Mouse (Mus musculus): ENCODE results near the gene Coro1a. TPM values are rescaled to one million over a fixed set of nuclear protein-coding genes. Genes with fewer than 3 reads are reported as not detected.

Gene Coro1a
- polyA plus RNA-seq, 1 experiment from 2014 or later: 65.3 TPM

DNA sequence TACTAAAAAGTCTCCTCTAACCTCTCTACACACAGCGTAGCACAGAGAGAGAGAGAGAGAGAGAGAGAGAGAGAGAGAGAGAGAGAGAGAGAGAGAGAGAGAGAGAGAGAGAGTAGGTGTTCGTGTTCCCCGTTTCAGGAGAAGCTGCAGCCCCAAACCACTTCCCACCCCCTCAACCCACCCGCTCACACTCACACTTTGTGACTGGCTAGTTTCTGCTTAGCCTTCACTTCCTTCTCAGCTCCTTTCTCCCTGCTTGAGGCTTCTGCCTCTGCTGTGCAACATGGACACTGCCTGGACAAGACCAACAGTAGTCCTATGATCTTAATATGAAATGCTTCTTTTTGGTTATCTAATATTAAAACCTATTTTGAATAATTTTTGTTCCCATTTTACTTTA is 2.7 kb upstream of the Coro1a start:
- Histone ChIP-seq H3K36me3 (ENCODE audit: insufficient read depth, low read length) (no peaks in the 10 kb centered on the region), H3K27me3 (replicated peaks; ENCODE audit: insufficient read depth, low read length) (no peaks in the 10 kb centered on the region), H3K4me1 (ENCODE audit: insufficient read depth, low read depth, low read length) (no peaks in the 10 kb centered on the region; the same call in 1 of the 2 replicates), H3K9ac (replicated peaks; ENCODE audit: low read depth) (no peak overlapping the region), H3K9me3 (ENCODE audit: low read length) (no peaks in the 10 kb centered on the region), H3K27ac (ENCODE audit: low read length) (no peak overlapping the region), H3K4me2 (replicated peaks; ENCODE audit: low read depth, low read length) (no peak overlapping the region), H3K4me3 (ENCODE audit: low read depth, low read length) (no peak overlapping the region)
- TF ChIP-seq EP300 (IDR thresholded peaks at IDR 0.05) (no peak), CTCF (IDR thresholded peaks at IDR 0.05) (no peak)
- DNase-seq (ENCODE audit: low spot score) (no peak), ATAC-seq (no peak)
- 60% methylated on average over 4 of the region's 4 CpGs for WGBS

- TF ChIP-seq CTCF (IDR thresholded peaks at IDR 0.05) (no peak), EP300 (IDR thresholded peaks at IDR 0.05) (no peak)
- Histone ChIP-seq H3K4me3 (ENCODE audit: low read depth, low read length) (no peak overlapping the region), H3K9me3 (ENCODE audit: low read length) (no peaks in the 10 kb centered on the region), H3K9ac (replicated peaks; ENCODE audit: low read depth) (no peak overlapping the region), H3K27ac (ENCODE audit: low read length) (no peak overlapping the region), H3K27me3 (replicated peaks; ENCODE audit: insufficient read depth, low read length) (0 out of 2 replicates have a peak, but pooled peaks cover 10% of the 10 kb centered on the region), H3K36me3 (ENCODE audit: insufficient read depth, low read length) (no peaks in the 10 kb centered on the region), H3K4me1 (ENCODE audit: insufficient read depth, low read depth, low read length) (peaks cover 4% of the 10 kb centered on the region), H3K4me2 (replicated peaks; ENCODE audit: low read depth, low read length) (no peak overlapping the region)
- no peak for ATAC-seq
- no peak for DNase-seq (ENCODE audit: low spot score)
- WGBS: 76% methylated on average over 10 of the region's 10 CpGs
Observed at GRCm38 (mm10) chr7:126708175-126708952, 777 bp upstream of the Coro1a start.

- WGBS: 5% methylated on average over 38 of the region's 39 CpGs
- H3K27ac ChIP-seq (ENCODE audit: low read length): no peak overlapping the region
- H3K36me3 ChIP-seq (ENCODE audit: insufficient read depth, low read length): no peaks in the 10 kb centered on the region
- H3K9ac ChIP-seq (replicated peaks; ENCODE audit: low read depth): 0 out of 2 replicates have a peak overlapping the region, but pooled peaks have one; percentile 8
- H3K4me1 ChIP-seq (ENCODE audit: insufficient read depth, low read depth, low read length): peaks cover 4% of the 10 kb centered on the region
- peak overlapping the region; percentile 54 for H3K4me2 ChIP-seq (replicated peaks; ENCODE audit: low read depth, low read length)
- peak overlapping the region; percentile 28 for H3K4me3 ChIP-seq (ENCODE audit: low read depth, low read length)
- H3K9me3 ChIP-seq (ENCODE audit: low read length): no peaks in the 10 kb centered on the region
- TF ChIP-seq CTCF (IDR thresholded peaks at IDR 0.05): 0 out of 2 replicates have a peak, but pooled peaks have one; percentile 25
- TF ChIP-seq EP300 (IDR thresholded peaks at IDR 0.05): no peak
- ATAC-seq (peak; percentile 79), DNase-seq (ENCODE audit: low spot score) (peak; percentile 71)
- 0 out of 2 replicates have a peak, but pooled peaks cover 12% of the 10 kb centered on the region for H3K27me3 ChIP-seq (replicated peaks; ENCODE audit: insufficient read depth, low read length)
Observed at GRCm38 (mm10) chr7:126704121-126704980, 3.2 kb downstream of the Coro1a start.

- 0 out of 2 replicates have a peak, but pooled peaks cover 12% of the 10 kb centered on the region for H3K27me3 ChIP-seq (replicated peaks; ENCODE audit: insufficient read depth, low read length)
- ATAC-seq (no peak), DNase-seq (ENCODE audit: low spot score) (no peak)
- WGBS: 22% methylated on average over 7 of the region's 7 CpGs
- H3K4me2 ChIP-seq (replicated peaks; ENCODE audit: low read depth, low read length): peak overlapping the region; percentile 54; the same call in 1 of the 2 replicates
- no peak overlapping the region for H3K27ac ChIP-seq (ENCODE audit: low read length)
- no peaks in the 10 kb centered on the region for H3K36me3 ChIP-seq (ENCODE audit: insufficient read depth, low read length)
- peak overlapping the region; percentile 8; the same call in 1 of the 2 replicates for H3K4me3 ChIP-seq (ENCODE audit: low read depth, low read length)
- H3K9ac ChIP-seq (replicated peaks; ENCODE audit: low read depth): no peak overlapping the region
- TF ChIP-seq CTCF (IDR thresholded peaks at IDR 0.05) (no peak), EP300 (IDR thresholded peaks at IDR 0.05) (no peak)
- peaks cover 4% of the 10 kb centered on the region for H3K4me1 ChIP-seq (ENCODE audit: insufficient read depth, low read depth, low read length)
- H3K9me3 ChIP-seq (ENCODE audit: low read length): no peaks in the 10 kb centered on the region
Observed at GRCm38 (mm10) chr7:126703757-126704077, 3.9 kb downstream of the Coro1a start.

GRCm38 (mm10) chr7:126702861-126703756 is 4.5 kb downstream of the Coro1a start:
- Histone ChIP-seq H3K36me3 (ENCODE audit: insufficient read depth, low read length) (no peaks in the 10 kb centered on the region), H3K4me1 (ENCODE audit: insufficient read depth, low read depth, low read length) (peaks cover 4% of the 10 kb centered on the region), H3K27ac (ENCODE audit: low read length) (no peak overlapping the region), H3K27me3 (replicated peaks; ENCODE audit: insufficient read depth, low read length) (0 out of 2 replicates have a peak, but pooled peaks cover 12% of the 10 kb centered on the region), H3K9me3 (ENCODE audit: low read length) (no peaks in the 10 kb centered on the region), H3K9ac (replicated peaks; ENCODE audit: low read depth) (no peak overlapping the region), H3K4me3 (ENCODE audit: low read depth, low read length) (peak overlapping the region; percentile 8), H3K4me2 (replicated peaks; ENCODE audit: low read depth, low read length) (peak overlapping the region; percentile 19)
- no peak for TF ChIP-seq CTCF (IDR thresholded peaks at IDR 0.05)
- no peak for TF ChIP-seq EP300 (IDR thresholded peaks at IDR 0.05)
- WGBS: 64% methylated on average over 12 of the region's 12 CpGs
- no peak for ATAC-seq
- no peak for DNase-seq (ENCODE audit: low spot score)
